11 mouse cellular contexts compared by ENCODE assay signal in genomic region chr11:102714578-102714977, GRCm38 (mm10). TPM values are rescaled to one million over a fixed set of nuclear protein-coding genes. Genes with fewer than 3 reads are reported as not detected.
A peak's percentile ranks its signal among the peaks of the same experiment; 100 is the strongest.
DNase-seq lines count a peak whose midpoint lies in the region; ATAC-seq and TF ChIP-seq lines count a peak whose summit lies in the region.
"Not testable (repeated sequence)": the region's sequence is repeated elsewhere in the genome, so short reads cannot be mapped to it uniquely, and the experiment has no call there.
"Had no signal": no experiment of that assay in that cellular context is flagged by ENCODE, and none has a peak within 500 bp of the region (broad histone marks: within the 10 kb centered on the region; RNA-seq: fewer than 3 reads in every experiment).

No protein-coding gene starts in this region.

- not testable (repeated sequence) for H3K4me3 ChIP-seq in MEL (ENCODE audit: control insufficient read depth in 1 of 2, insufficient read depth in 1 of 2, low read depth in 2 of 2, low read length in 2 of 2); cerebellum, adult 2 months (replicated peaks; ENCODE audit: insufficient read depth, low read depth, low read length); heart, postnatal 0 days (ENCODE audit: low read depth, low read length); kidney, postnatal 0 days (replicated peaks; ENCODE audit: low read depth, low read length); liver, embryonic 14.5 days (ENCODE audit: insufficient read depth in 1 of 2, low read depth in 2 of 2, low read length in 2 of 2); lung, postnatal 0 days (ENCODE audit: low read depth, low read length)

- TF ChIP-seq POLR2A in MEL (IDR thresholded peaks at IDR 0.05; ENCODE audit: control insufficient read depth in 1 of 2, insufficient read depth in 1 of 2, low read depth in 1 of 2, low read length in 2 of 2, poor library complexity in 1 of 2); cerebellum, adult 2 months (IDR thresholded peaks at IDR 0.05; ENCODE audit: borderline replicate concordance, insufficient read depth, low read length): not testable (repeated sequence)

- not testable (repeated sequence) for H3K36me3 ChIP-seq in MEL (ENCODE audit: control insufficient read depth in 1 of 2, insufficient read depth in 2 of 2, low read length in 2 of 2); heart, postnatal 0 days (replicated peaks; ENCODE audit: control insufficient read depth, insufficient read depth, low read length); kidney, postnatal 0 days (ENCODE audit: insufficient read depth, low read length); liver, embryonic 14.5 days (replicated peaks; ENCODE audit: control insufficient read depth, insufficient read depth, low read depth); lung, postnatal 0 days (ENCODE audit: insufficient read depth, low read length)

- H3K9me3 ChIP-seq in MEL (replicated peaks; ENCODE audit: insufficient read depth, low read length); heart, postnatal 0 days (replicated peaks; ENCODE audit: control insufficient read depth, low read length); kidney, postnatal 0 days (replicated peaks; ENCODE audit: low read length); liver, embryonic 14.5 days (ENCODE audit: control insufficient read depth, low read length); lung, postnatal 0 days (ENCODE audit: low read length): not testable (repeated sequence)

- peak; percentile 41 to 46 (median 46); a peak in 5 of 6 replicates for TF ChIP-seq CTCF in MEL (IDR thresholded peaks at IDR 0.05 in 2 of 3, conservative IDR thresholded peaks at IDR 0.05 in 1 of 3; ENCODE audit: control insufficient read depth in 1 of 3, insufficient read depth in 1 of 3, low read depth in 2 of 3, low read length in 3 of 3, poor library complexity in 1 of 3, severe bottlenecking in 1 of 3)
- TF ChIP-seq CTCF in cerebellum, adult 2 months (IDR thresholded peaks at IDR 0.05; ENCODE audit: borderline replicate concordance, insufficient read depth, low read depth, low read length), result peak; percentile 31; the same call in 1 of the 2 replicates
- 0 out of 2 replicates have a peak, but pooled peaks have one; percentile 12 for TF ChIP-seq CTCF in heart, postnatal 0 days (IDR thresholded peaks at IDR 0.05; ENCODE audit: low read depth)
- peak; percentile 43 for TF ChIP-seq CTCF in kidney, postnatal 0 days (IDR thresholded peaks at IDR 0.05; ENCODE audit: low read depth)
- TF ChIP-seq CTCF in liver, embryonic 14.5 days (IDR thresholded peaks at IDR 0.05; ENCODE audit: low read depth), result peak; percentile 62
- TF ChIP-seq CTCF in lung, postnatal 0 days (IDR thresholded peaks at IDR 0.05), result peak; percentile 26

- ATAC-seq in heart, postnatal 0 days (ENCODE audit: insufficient read depth, low read depth); kidney, postnatal 0 days (replicated peaks; ENCODE audit: low FRiP score, low read depth); liver, embryonic 14.5 days (ENCODE audit: insufficient read depth); lung, postnatal 0 days: not testable (repeated sequence)

- H3K4me2 ChIP-seq in heart, postnatal 0 days (ENCODE audit: low read depth, low read length); kidney, postnatal 0 days (ENCODE audit: low read length); liver, embryonic 14.5 days (ENCODE audit: low read depth); lung, postnatal 0 days (replicated peaks; ENCODE audit: low read depth, low read length): not testable (repeated sequence)

- TF ChIP-seq RAD21 in MEL (IDR thresholded peaks at IDR 0.05; ENCODE audit: low read depth, low read length), result not testable (repeated sequence)

- not testable (repeated sequence) for TF ChIP-seq EP300 in MEL (IDR thresholded peaks at IDR 0.05; ENCODE audit: low read depth in 1 of 2, low read length in 2 of 2); heart, postnatal 0 days (IDR thresholded peaks at IDR 0.05; ENCODE audit: low read depth); liver, embryonic 14.5 days (IDR thresholded peaks at IDR 0.05; ENCODE audit: low read depth); lung, postnatal 0 days (IDR thresholded peaks at IDR 0.05)

- H3K4me1 ChIP-seq in MEL (ENCODE audit: control insufficient read depth in 1 of 2, insufficient read depth in 2 of 2, low read length in 2 of 2); cerebellum, adult 2 months (ENCODE audit: control insufficient read depth, insufficient read depth, low read length); heart, postnatal 0 days (ENCODE audit: control insufficient read depth, insufficient read depth); kidney, postnatal 0 days (replicated peaks; ENCODE audit: insufficient read depth, low read length); liver, embryonic 14.5 days (replicated peaks; ENCODE audit: control insufficient read depth in 2 of 2, insufficient read depth in 2 of 2, low read length in 1 of 2); lung, postnatal 0 days (ENCODE audit: insufficient read depth, low read depth, low read length): not testable (repeated sequence)

- not testable (repeated sequence) for H3K27ac ChIP-seq in MEL (ENCODE audit: control insufficient read depth, low read depth, low read length); cerebellum, adult 2 months (ENCODE audit: insufficient read depth, low read length); heart, postnatal 0 days (ENCODE audit: low read depth); kidney, postnatal 0 days; liver, embryonic 14.5 days; lung, postnatal 0 days (ENCODE audit: low read length)

- DNase-seq in MEL (ENCODE audit: low read depth, low spot score), result peak; percentile 19
- DNase-seq in cerebellum, adult 2 months; heart, postnatal 0 days (ENCODE audit: low spot score); kidney, postnatal 0 days (ENCODE audit: low spot score); liver, embryonic 14.5 days (ENCODE audit: low read depth in 3 of 3, low spot score in 3 of 3); lung, postnatal 0 days (ENCODE audit: low spot score): not testable (repeated sequence)

- peaks cover 4 to 12% of the 10 kb centered on the region in 2 experiments; a peak in 3 of 4 replicates for H3K27me3 ChIP-seq in MEL (ENCODE audit: control insufficient read depth in 1 of 2, insufficient read depth in 2 of 2, low read length in 2 of 2)
- not testable (repeated sequence) for H3K27me3 ChIP-seq in cerebellum, adult 2 months (ENCODE audit: control insufficient read depth, insufficient read depth, low read length); heart, postnatal 0 days (ENCODE audit: control insufficient read depth, insufficient read depth, low read length); kidney, postnatal 0 days (ENCODE audit: insufficient read depth, low read length); liver, embryonic 14.5 days (ENCODE audit: control insufficient read depth, insufficient read depth, low read length); lung, postnatal 0 days (replicated peaks; ENCODE audit: insufficient read depth, low read length)

- not testable (repeated sequence) for H3K79me2 ChIP-seq in MEL (ENCODE audit: control insufficient read depth, insufficient read depth, low read length, poor library complexity)

- WGBS in cerebellum, adult 2 months, result 74% methylated on average over 2 of the region's 2 CpGs
- 79% methylated on average over 2 of the region's 2 CpGs for WGBS in heart, postnatal 0 days
- WGBS in kidney, postnatal 0 days, result 85% methylated on average over 2 of the region's 2 CpGs
- WGBS in liver, embryonic 14.5 days (ENCODE audit: insufficient replicate concordance), result 49% methylated on average over 2 of the region's 2 CpGs
- WGBS in lung, postnatal 0 days, result 80% methylated on average over 2 of the region's 2 CpGs

- not testable (repeated sequence) for H3K9ac ChIP-seq in MEL (ENCODE audit: control insufficient read depth, low read depth, low read length, poor library complexity, severe bottlenecking); heart, postnatal 0 days (replicated peaks; ENCODE audit: low read depth, low read length); kidney, postnatal 0 days (ENCODE audit: low read depth, low read length); liver, embryonic 14.5 days (replicated peaks); lung, postnatal 0 days (replicated peaks; ENCODE audit: low read depth)

RNA-seq across cellular contexts. Expression of gene Ccdc43, which starts 17.0 kb away (rescaled TPM):
- 35.2 and 41.7 TPM in 2 replicates for total RNA-seq in MEL (2012; rRNA removed)
- 10 to 100 TPM in 1 of 2 experiments, not detected in 1; 39.3 TPM for polyA plus RNA-seq in MEL (2012; ENCODE audit: insufficient read depth in 1 of 2, insufficient read length in 2 of 2, low read depth in 1 of 2, low replicate concordance in 2 of 2, missing spikeins in 1 of 2)
- polyA plus RNA-seq in cerebellum, adult 2 months (2012; rRNA removed), result 24.6 and 25.0 TPM in 2 replicates
- 14.2 and 20.8 TPM in 2 replicates for total RNA-seq in heart, postnatal 0 days (2014; rRNA removed; ENCODE audit: low replicate concordance)
- 25.5 and 28.8 TPM in 2 replicates for polyA plus RNA-seq in heart, postnatal 0 days (2015; fragmentation: Nextera tagmentation; extraction: Ambion mirVana)
- 35.3 and 42.8 TPM in 2 replicates for polyA plus RNA-seq in kidney, postnatal 0 days (2015; fragmentation: Nextera tagmentation; extraction: Ambion mirVana)
- 4.0 and 7.1 TPM in 2 replicates for polyA plus RNA-seq in liver, embryonic 14.5 days (2012; rRNA removed)
- polyA plus RNA-seq in liver, embryonic 14.5 days (2014; fragmentation: Nextera tagmentation; extraction: Ambion mirVana), result 14.1 and 14.7 TPM in 2 replicates
- polyA plus RNA-seq in lung, postnatal 0 days (2015; fragmentation: Nextera tagmentation; extraction: Ambion mirVana), result 20.4 and 22.8 TPM in 2 replicates

RNA-seq across cellular contexts. Expression of gene Adam11, which starts 46.7 kb away (rescaled TPM):
- 0.08 and 0.13 TPM in 2 replicates for total RNA-seq in MEL (2012; rRNA removed)
- polyA plus RNA-seq in MEL (2012; ENCODE audit: insufficient read depth in 1 of 2, insufficient read length in 2 of 2, low read depth in 1 of 2, low replicate concordance in 2 of 2, missing spikeins in 1 of 2), result under 1 TPM in 1 of 2 experiments, not detected in 1; 0.36 TPM
- polyA plus RNA-seq in cerebellum, adult 2 months (2012; rRNA removed), result 207 and 239 TPM in 2 replicates
- total RNA-seq in heart, postnatal 0 days (2014; rRNA removed; ENCODE audit: low replicate concordance), result 7.4 and 13.6 TPM in 2 replicates
- polyA plus RNA-seq in heart, postnatal 0 days (2015; fragmentation: Nextera tagmentation; extraction: Ambion mirVana), result 3.2 and 3.4 TPM in 2 replicates
- 5.9 and 7.7 TPM in 2 replicates for polyA plus RNA-seq in kidney, postnatal 0 days (2015; fragmentation: Nextera tagmentation; extraction: Ambion mirVana)
- 0.30 TPM in 2 replicates for polyA plus RNA-seq in liver, embryonic 14.5 days (2012; rRNA removed)
- polyA plus RNA-seq in liver, embryonic 14.5 days (2014; fragmentation: Nextera tagmentation; extraction: Ambion mirVana), result 0.04 and 0.06 TPM in 2 replicates
- 0.78 and 1.8 TPM in 2 replicates for polyA plus RNA-seq in lung, postnatal 0 days (2015; fragmentation: Nextera tagmentation; extraction: Ambion mirVana)
- total RNA-seq: granulocyte monocyte progenitor cell, adult 5-6 weeks had no signal

RNA-seq across cellular contexts. Expression of gene Meioc, which starts 51.1 kb away (rescaled TPM):
- not detected in 2 replicates for total RNA-seq in MEL (2012; rRNA removed)
- under 1 TPM in 1 of 2 experiments, not detected in 1; 0.06 TPM for polyA plus RNA-seq in MEL (2012; ENCODE audit: insufficient read depth in 1 of 2, insufficient read length in 2 of 2, low read depth in 1 of 2, low replicate concordance in 2 of 2, missing spikeins in 1 of 2)
- not detected in 2 replicates for polyA plus RNA-seq in cerebellum, adult 2 months (2012; rRNA removed)
- total RNA-seq in heart, postnatal 0 days (2014; rRNA removed; ENCODE audit: low replicate concordance), result 0.04 TPM in 1 of 2 replicates, not detected in the other
- 0.12 and 0.15 TPM in 2 replicates for polyA plus RNA-seq in heart, postnatal 0 days (2015; fragmentation: Nextera tagmentation; extraction: Ambion mirVana)
- polyA plus RNA-seq in kidney, postnatal 0 days (2015; fragmentation: Nextera tagmentation; extraction: Ambion mirVana), result 0.32 and 0.36 TPM in 2 replicates
- 0.01 and 0.02 TPM in 2 replicates for polyA plus RNA-seq in liver, embryonic 14.5 days (2012; rRNA removed)
- polyA plus RNA-seq in liver, embryonic 14.5 days (2014; fragmentation: Nextera tagmentation; extraction: Ambion mirVana), result 0.11 TPM in 1 of 2 replicates, not detected in the other
- polyA plus RNA-seq in lung, postnatal 0 days (2015; fragmentation: Nextera tagmentation; extraction: Ambion mirVana), result 0.04 and 0.05 TPM in 2 replicates
- total RNA-seq: adrenal gland, adult 8-10 months; adrenal gland, postnatal 36 days; gastrocnemius, adult 18-20 months; gastrocnemius, postnatal 25 days; granulocyte monocyte progenitor cell, adult 5-6 weeks had no signal

Comparison
In these comparisons a context has a peak if more than half of its experiments do, and no peak if none do; other contexts are left out.
1. CTCF ChIP-seq: peak in every context shown above with its lines; median percentile 62 in liver, embryonic 14.5 days; 46 in MEL; 43 in kidney, postnatal 0 days; 31 in cerebellum, adult 2 months; 26 in lung, postnatal 0 days; 12 in heart, postnatal 0 days.
2. RNA of gene Adam11, which starts 46.7 kb away (polyA plus RNA-seq): 207 to 239 TPM in cerebellum, adult 2 months; 5.9 to 7.7 TPM in kidney, postnatal 0 days, 3.2 to 3.4 TPM in heart, postnatal 0 days, 0.78 to 1.8 TPM in lung, postnatal 0 days, 0.36 TPM in MEL and 0.04 to 0.30 TPM in liver, embryonic 14.5 days; every median in the first group is over 10 times any median in the second.